Mouse (Mus musculus) neural tube, embryonic 14.5 days (tissue): ENCODE measurements around the gene Bfsp2. TPM values are rescaled to one million over a fixed set of nuclear protein-coding genes. Genes with fewer than 3 reads are reported as not detected.

Source experiments
- polyA plus RNA-seq: library from polyadenylated mRNA; unstranded; fragments of >200 nt; fragmentation: Nextera tagmentation; extraction: Ambion mirVana; gene quantifications from 2 replicates; pipeline ENCODE4 v1.2.1, GENCODE M21; 2014

The Bfsp2 gene
- polyA plus RNA-seq, 1 experiment from 2014 or later = 2.3 TPM

Other genes starting within 250 kb of the Bfsp2 start
- gene Trf, start 250.0 kb downstream of the Bfsp2 start, polyA plus RNA-seq = 28.0 and 47.3 TPM in 2 replicates
- gene 1300017J02Rik, start 175.3 kb downstream of the Bfsp2 start, polyA plus RNA-seq = 0.40 and 0.68 TPM in 2 replicates
- 13.7 and 22.0 TPM in 2 replicates for gene Topbp1, start 175.2 kb downstream of the Bfsp2 start, polyA plus RNA-seq
- 53.1 and 71.5 TPM in 2 replicates for gene Cdv3, start 114.6 kb downstream of the Bfsp2 start, polyA plus RNA-seq